Mouse (Mus musculus): ENCODE data around the gene Rnf216. TPM values are rescaled to one million over a fixed set of nuclear protein-coding genes. Genes with fewer than 3 reads are reported as not detected.

Gene Rnf216
- total and polyA plus RNA-seq, 3 experiments = 15.5 to 30.7 (median 18.2) TPM

GRCm38 (mm10) chr5:143056191-143056880 lies 56.5 kb downstream of the Rnf216 start (continued):
- TF ChIP-seq GABPA (IDR thresholded peaks at IDR 0.05; ENCODE audit: insufficient replicate concordance, low read depth, low read length) = no peak
- TF ChIP-seq BHLHE40 (IDR thresholded peaks at IDR 0.05; ENCODE audit: low read depth, low read length) = no peak; the same call in 1 of the 2 replicates
- TF ChIP-seq MAX (IDR thresholded peaks at IDR 0.05; ENCODE audit: low read length) = peak; percentile 50; the same call in 1 of the 2 replicates
- peak; percentile 74; the same call in 1 of the 2 replicates for TF ChIP-seq IRF4 (IDR thresholded peaks at IDR 0.05; ENCODE audit: low read depth, low read length)
- TF ChIP-seq MXI1 (IDR thresholded peaks at IDR 0.05; ENCODE audit: low read depth, low read length) = no peak; the same call in 1 of the 2 replicates
- TF ChIP-seq USF1 (IDR thresholded peaks at IDR 0.05; ENCODE audit: low read depth, low read length) = no peak
- TF ChIP-seq USF2 (conservative IDR thresholded peaks at IDR 0.05; ENCODE audit: low read depth, low read length) = no peak
- TF ChIP-seq SMC3 (IDR thresholded peaks at IDR 0.05; ENCODE audit: low read depth, low read length) = no peak
- no peak for TF ChIP-seq NELFE (IDR thresholded peaks at IDR 0.05; ENCODE audit: low read depth, low read length)
- TF ChIP-seq KAT2A (IDR thresholded peaks at IDR 0.05; ENCODE audit: insufficient replicate concordance, low read length) = no peak
- TF ChIP-seq UBTF (IDR thresholded peaks at IDR 0.05; ENCODE audit: low read depth, low read length) = no peak
- no peak for TF ChIP-seq MAFK (IDR thresholded peaks at IDR 0.05; ENCODE audit: insufficient replicate concordance, low read length)
- no peak for TF ChIP-seq RAD21 (IDR thresholded peaks at IDR 0.05; ENCODE audit: low read depth, low read length)
- TF ChIP-seq TCF12 (IDR thresholded peaks at IDR 0.05; ENCODE audit: low read depth, low read length) = 0 out of 2 replicates have a peak, but pooled peaks have one; percentile 12
- no peak for TF ChIP-seq POLR2A (IDR thresholded peaks at IDR 0.05; ENCODE audit: low read depth, low read length)

GRCm38 (mm10) chr5:143055501-143056125 lies 57.2 kb downstream of the Rnf216 start:
- H3K9me3 ChIP-seq (replicated peaks; ENCODE audit: low read length) = peaks cover 2% of the 10 kb centered on the region
- H3K79me2 ChIP-seq (replicated peaks; ENCODE audit: control insufficient read depth, extremely low read depth, insufficient read depth, poor library complexity, severe bottlenecking) = peaks cover 3% of the 10 kb centered on the region; the same call in 1 of the 2 replicates
- H3K4me3 ChIP-seq (replicated peaks in 1 of 3; ENCODE audit: low read depth in 2 of 3, low read length in 2 of 3, poor library complexity in 1 of 3) = no peak overlapping the region
- no peak for DNase-seq (ENCODE audit: extremely low read depth)
- H3K36me3 ChIP-seq (replicated peaks in 1 of 2; ENCODE audit: control insufficient read depth in 1 of 2, insufficient read depth in 1 of 2, low read length in 1 of 2) = peaks cover 15 to 57% of the 10 kb centered on the region in 2 experiments
- peak overlapping the region; percentile 79 for H3K27ac ChIP-seq (ENCODE audit: insufficient read depth, low read depth)
- TF ChIP-seq TCF12 (IDR thresholded peaks at IDR 0.05; ENCODE audit: low read depth, low read length) (no peak), IRF4 (IDR thresholded peaks at IDR 0.05; ENCODE audit: low read depth, low read length) (peak; percentile 39; the same call in 1 of the 2 replicates), MEF2A (IDR thresholded peaks at IDR 0.05; ENCODE audit: borderline replicate concordance, low read depth, low read length) (0 out of 2 replicates have a peak, but pooled peaks have one; percentile 59), ETS1 (conservative IDR thresholded peaks at IDR 0.05; ENCODE audit: low read depth, low read length) (peak; percentile 38; the same call in 1 of the 2 replicates), BHLHE40 (IDR thresholded peaks at IDR 0.05; ENCODE audit: low read depth, low read length) (peak; percentile 35; the same call in 1 of the 2 replicates), UBTF (IDR thresholded peaks at IDR 0.05; ENCODE audit: low read depth, low read length) (no peak), MAFK (IDR thresholded peaks at IDR 0.05; ENCODE audit: insufficient replicate concordance, low read length) (0 out of 2 replicates have a peak, but pooled peaks have one; percentile 25), EP300 (IDR thresholded peaks at IDR 0.05; ENCODE audit: low read length) (peak; percentile 83), ZNF384 (IDR thresholded peaks at IDR 0.05; ENCODE audit: low read depth, low read length) (peak; percentile 70; the same call in 1 of the 2 replicates)
- dilution Hi-C loops (cut with MboI; ENCODE audit: extremely low pct_ligation_motif_present, extremely low pct_unique_long_range_greater_than_20kb, low sequenced_read_pairs) = no loop called here
- H3K4me1 ChIP-seq (ENCODE audit: control insufficient read depth in 1 of 2, insufficient read depth in 2 of 2) = peaks cover 31 to 73% of the 10 kb centered on the region in 2 experiments
- in situ Hi-C loops (cut with MboI; ENCODE audit: low pct_ligation_motif_present, low pct_unique_long_range_greater_than_20kb, low sequenced_read_pairs) = no loop called here
- no peak overlapping the region for H3K9ac ChIP-seq (ENCODE audit: insufficient read depth, low read depth)
- peak overlapping the region; percentile 80 for H3K4me2 ChIP-seq (ENCODE audit: insufficient read depth, low read depth, poor library complexity, severe bottlenecking)
- no peaks in the 10 kb centered on the region for H3K27me3 ChIP-seq (replicated peaks)

Data from CH12.LX (cell line).